Mouse (Mus musculus) testis, postnatal 10 days (tissue): ENCODE data around the gene Car10.

Experiments
- DNase-seq: peaks from one replicate; pipeline ENCODE4 v3.0.0; 2021; ENCODE audit warnings: low spot score

Car10 gene

DNA sequence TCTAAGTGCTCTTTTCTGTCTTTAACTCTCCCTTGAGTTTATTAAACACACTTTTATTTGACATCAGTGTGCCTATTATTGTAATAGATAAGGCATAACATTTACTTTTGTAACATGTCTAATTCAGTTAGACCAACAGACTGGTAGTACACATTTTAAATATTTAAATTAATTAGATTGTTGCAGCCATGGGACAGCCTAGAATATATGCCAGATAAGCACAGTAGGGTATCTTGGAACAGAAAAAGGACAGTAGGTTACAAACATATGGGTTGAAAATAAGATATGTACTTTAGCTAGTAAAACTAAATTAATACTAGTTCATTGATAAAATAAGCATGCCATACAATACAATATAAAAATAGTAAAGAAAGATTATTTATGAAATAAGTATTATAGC, 74.6 kb downstream of the Car10 start:
- no peak for DNase-seq

DNA sequence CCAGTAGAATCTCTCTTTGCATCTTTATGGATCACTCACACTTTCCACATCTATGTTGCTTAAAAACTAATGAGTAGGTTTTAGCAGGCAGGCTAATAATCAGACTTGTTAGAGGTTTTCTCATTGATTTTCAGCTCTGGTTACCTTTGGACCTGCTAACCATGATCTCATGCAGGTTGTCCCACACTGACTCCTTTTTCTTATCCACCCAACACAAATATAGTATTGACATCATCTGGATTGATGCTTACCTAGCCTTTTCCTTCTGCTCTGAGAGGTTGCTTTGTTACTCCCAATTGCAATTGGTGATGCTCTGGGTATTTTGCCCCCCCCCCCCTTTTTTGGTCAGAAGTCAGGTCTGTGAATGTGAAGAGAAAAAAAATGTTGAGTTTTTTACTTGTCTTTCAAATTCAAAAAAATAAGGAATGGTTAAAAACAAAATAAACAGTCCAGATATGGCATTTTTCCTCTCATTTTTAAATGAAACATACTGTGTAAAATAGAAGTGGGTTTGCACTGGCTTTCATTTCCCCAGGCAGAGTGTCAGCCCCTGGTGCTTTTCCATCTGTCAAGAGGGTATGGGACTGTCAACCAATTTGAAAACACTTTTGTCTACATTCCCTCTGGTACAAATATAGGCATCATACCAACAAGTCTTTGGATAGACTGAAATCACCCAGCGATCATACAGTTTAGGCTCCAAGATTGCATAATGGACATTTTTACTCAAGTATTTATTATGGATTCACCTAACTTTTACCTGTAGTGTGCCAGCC, 75.9 kb downstream of the Car10 start:
- no peak for DNase-seq

- no peak for DNase-seq
These were observed 87.6 kb downstream of the Car10 start for GRCm38 (mm10) chr11:93185477-93185876.

- no peak for DNase-seq
These were observed 88.3 kb downstream of the Car10 start for GRCm38 (mm10) chr11:93186163-93186562.

- no peak for DNase-seq
These were observed 90.8 kb downstream of the Car10 start for GRCm38 (mm10) chr11:93188621-93189020.

GRCm38 (mm10) chr11:93200046-93200445, 102.2 kb downstream of the Car10 start:
- no peak for DNase-seq

- DNase-seq, result no peak
These were observed 119.6 kb downstream of the Car10 start for GRCm38 (mm10) chr11:93217457-93217856.

DNA sequence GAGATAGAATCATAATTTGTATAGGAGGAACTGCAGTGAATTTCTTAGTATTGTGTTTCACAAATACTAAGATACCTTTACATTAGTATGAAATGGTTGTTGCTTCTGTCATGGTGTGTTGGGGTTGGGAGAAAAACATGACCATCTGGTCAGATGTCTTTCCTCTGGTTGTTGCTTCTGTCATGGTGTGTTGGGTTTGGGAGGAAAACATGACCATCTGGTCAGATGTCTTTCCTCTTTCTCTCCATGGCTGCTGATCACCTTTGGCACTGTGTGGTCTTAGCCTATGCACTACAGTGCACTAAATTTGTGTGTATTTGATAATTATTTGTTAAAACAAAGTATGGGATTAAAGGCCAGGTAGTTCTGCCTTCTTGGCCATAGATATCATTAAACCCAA, 132.2 kb downstream of the Car10 start:
- no peak for DNase-seq

DNA sequence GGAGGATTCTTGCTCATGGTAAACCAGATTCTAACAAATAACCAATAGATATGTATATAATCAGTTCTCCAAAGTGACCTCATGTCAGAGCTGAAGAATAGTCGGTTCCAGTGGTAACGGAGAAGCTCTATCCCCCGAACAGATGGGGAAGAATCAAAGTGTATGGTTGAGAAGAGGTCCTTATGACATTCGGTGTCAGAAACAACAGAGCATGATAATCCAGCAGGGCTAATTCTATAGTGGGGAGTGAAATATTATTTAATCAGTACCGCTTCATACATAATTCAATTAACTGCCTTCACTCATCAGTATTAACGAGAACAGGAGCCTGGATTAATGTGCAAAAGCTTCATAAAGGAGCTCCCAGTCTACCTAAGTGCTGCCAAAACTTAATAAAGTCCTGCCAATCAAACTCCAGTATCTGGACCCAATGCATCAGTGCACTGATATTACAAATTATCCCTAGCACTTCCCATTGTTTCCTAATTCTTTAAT, 152.0 kb downstream of the Car10 start:
- DNase-seq, result no peak

DNA sequence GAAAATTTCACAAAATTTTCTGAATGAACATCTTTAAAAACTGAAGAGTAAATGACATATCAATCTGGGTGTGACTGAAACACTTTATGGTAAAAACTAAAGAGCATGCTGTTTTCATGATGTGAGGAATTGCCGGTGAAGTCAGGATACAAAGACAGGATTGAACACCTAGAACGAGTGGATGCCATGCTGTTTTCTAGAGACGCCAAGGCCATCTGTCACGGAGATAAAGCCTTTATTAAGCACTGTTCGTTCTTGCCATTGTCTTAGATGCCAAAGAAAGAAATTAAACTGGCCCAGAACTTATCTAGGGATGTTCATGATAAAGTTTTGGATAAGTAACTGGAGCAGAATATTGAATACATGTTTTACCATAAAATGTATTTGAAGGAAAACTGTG, 153.9 kb downstream of the Car10 start:
- DNase-seq, result no peak

DNA sequence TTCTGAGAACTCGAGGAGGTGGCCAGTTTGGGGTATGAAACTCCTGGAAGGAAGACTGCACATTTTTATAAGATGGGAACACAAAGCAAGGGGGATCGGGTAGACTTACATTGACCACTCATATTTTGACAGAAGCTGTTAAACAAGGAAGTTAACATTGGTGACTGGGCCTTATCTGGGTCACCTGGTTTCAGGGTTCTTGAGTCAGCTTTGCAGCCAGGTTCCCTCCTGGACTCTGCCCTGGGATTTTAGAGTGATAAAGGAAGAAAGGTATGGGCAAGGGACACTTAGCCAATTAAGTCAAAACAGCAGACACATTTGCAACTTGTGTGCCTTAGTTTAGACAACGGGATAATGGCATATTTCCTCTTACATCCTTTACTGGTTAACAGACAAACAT, 166.2 kb downstream of the Car10 start:
- DNase-seq, result no peak

DNA sequence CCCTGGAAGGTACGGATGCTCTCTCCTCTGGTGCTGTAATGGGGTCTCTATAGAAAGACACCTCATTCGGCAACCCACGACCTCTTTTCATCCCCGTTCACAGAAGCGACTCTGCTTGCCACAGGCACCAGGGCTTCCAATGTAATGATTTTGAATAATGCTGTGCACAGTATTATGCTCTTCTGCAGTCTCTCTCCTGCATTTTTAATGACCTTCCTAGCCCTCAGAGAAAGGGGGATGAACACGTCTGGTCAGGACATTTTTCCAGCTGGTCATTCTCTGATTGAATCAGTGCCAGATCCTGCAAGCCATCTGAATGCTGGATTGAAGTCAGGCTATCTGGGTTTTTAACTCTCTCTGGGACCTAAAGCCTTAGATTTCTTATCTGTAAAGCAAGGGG, 174.2 kb downstream of the Car10 start:
- no peak for DNase-seq

- DNase-seq, result no peak
These were observed 176.1 kb downstream of the Car10 start for GRCm38 (mm10) chr11:93273906-93274305.

DNA sequence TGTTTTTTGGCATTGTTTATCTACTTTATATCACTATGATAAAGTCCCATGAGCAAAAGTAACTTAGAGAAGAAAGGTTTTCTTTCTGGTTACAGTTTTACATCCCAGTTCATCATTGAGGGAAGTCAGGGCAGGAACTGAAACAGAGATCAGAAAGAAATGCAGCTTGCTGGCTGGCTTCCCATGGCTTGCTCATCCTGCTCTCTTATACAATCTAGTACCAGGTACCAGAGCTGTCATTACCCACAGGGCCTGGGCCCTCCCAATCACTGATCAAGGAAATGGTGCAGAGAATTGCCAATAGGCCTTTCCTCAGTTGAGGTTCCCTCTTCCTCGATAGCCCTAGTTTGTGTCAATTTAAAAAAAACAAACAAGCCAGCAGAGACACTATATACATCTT, 195.8 kb downstream of the Car10 start:
- no peak for DNase-seq

- no peak for DNase-seq
These were observed 212.2 kb downstream of the Car10 start for GRCm38 (mm10) chr11:93309981-93310380.

DNA sequence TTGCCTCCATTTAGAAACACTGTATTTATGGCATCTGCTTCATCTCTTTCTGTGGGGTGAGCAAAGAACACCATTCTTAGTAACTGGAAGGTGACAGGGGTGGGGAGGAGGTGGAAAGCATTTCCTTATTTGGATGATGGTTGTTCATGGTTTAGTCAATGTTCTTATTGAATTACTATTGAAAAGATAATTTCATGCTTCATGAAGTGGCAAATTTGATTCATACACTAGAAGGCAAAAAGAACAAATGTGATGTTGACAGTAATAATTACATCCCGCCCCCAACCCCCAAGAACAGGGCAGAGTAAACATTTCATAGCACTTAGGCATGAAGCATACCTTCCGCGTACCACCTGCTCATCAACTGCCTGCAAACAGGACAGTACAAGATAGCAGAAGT, 239.9 kb downstream of the Car10 start:
- no peak for DNase-seq

GRCm38 (mm10) chr11:93343961-93344360, 246.1 kb downstream of the Car10 start:
- DNase-seq, result no peak

GRCm38 (mm10) chr11:93344869-93345268, 247.0 kb downstream of the Car10 start:
- DNase-seq, result no peak

DNA sequence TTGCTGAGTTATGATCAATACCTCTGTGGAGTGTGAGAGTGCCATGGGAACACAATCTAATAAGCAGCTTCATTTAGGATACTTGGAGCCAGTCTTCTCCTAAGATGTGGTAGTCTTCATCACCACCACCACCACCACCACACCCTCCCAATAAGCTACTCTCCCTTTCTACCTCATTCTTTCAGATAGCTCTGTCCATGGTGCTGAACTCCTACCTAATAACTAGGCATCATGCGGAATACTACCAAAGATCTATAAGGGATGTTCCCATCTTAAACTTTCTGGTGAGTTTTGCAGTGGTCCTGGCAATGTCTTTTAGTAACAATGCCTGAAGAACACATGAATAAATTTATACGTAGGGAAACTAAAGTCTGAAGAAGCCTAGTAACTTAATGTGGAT, 263.7 kb downstream of the Car10 start:
- DNase-seq, result no peak

GRCm38 (mm10) chr11:93364171-93364570, 266.3 kb downstream of the Car10 start:
- no peak for DNase-seq

- no peak for DNase-seq
These were observed 269.4 kb downstream of the Car10 start for GRCm38 (mm10) chr11:93367244-93367643.

DNA sequence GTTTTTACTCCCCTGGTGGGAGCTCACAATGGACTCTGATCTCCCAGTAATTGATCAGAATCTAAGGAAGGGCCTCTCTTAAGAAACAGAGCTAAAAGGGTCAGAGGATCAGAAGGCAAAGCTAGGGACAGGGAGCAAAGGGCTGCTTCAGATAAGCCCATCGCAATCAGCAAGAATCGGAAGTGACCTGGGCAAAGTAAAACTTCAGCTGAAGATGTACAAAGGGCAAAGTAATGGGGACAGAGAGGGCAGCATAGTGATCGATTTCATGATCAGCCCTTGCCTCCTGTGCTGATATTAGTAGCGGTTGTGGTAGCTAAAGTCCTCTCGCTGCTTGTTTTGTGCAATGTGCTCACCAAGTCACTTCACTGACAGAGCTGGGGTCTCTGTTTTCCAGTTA, 269.9 kb downstream of the Car10 start:
- DNase-seq, result no peak

- no peak for DNase-seq
These were observed 276.0 kb downstream of the Car10 start for GRCm38 (mm10) chr11:93373697-93374354.

DNA sequence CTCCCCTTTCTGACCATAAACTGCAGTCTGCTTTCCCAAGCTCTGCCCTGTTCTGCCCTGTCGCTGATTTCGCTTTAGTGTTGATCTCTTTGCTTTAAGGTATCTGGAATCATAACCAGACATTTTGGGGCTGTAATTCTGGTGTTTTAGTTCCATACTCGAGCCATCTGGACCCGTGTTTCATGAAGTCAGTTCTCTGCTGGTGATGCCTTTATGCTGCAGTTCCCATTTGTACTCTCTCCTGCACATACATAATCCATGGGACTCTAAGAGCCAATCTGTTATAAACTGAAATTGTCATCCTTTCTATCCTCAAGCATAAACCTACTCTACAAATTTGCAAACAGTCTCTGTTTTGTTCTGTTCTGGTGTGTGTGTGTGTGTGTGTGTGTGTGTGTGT, 293.3 kb downstream of the Car10 start:
- no peak for DNase-seq
